Mouse (Mus musculus): Measurements from ENCODE around the gene St5. TPM values are rescaled to one million over a fixed set of nuclear protein-coding genes. Genes with fewer than 3 reads are reported as not detected.

The St5 gene
- total RNA-seq, 2 experiments from 2014 or later, result 49.0 to 53.9 TPM

- no peak for TF ChIP-seq CTCF (conservative IDR thresholded peaks at IDR 0.05)
- no peak overlapping the region for H3K27ac ChIP-seq
- DNase-seq (ENCODE audit: low spot score in 2 of 2), result no peak
- H3K4me3 ChIP-seq, result no peak overlapping the region
Measured at GRCm38 (mm10) chr7:109609565-109610345, 93.7 kb downstream of the St5 start.

GRCm38 (mm10) chr7:109608831-109609230 lies 94.6 kb downstream of the St5 start:
- no peak for DNase-seq (ENCODE audit: low spot score in 2 of 2)
- Histone ChIP-seq H3K27ac (no peak overlapping the region), H3K4me3 (no peak overlapping the region)
- TF ChIP-seq CTCF (conservative IDR thresholded peaks at IDR 0.05), result no peak

- DNase-seq (ENCODE audit: low spot score in 2 of 2), result no peak
- H3K4me3 ChIP-seq, result no peak overlapping the region
- no peak overlapping the region for H3K27ac ChIP-seq
- no peak for TF ChIP-seq CTCF (conservative IDR thresholded peaks at IDR 0.05)
Measured at GRCm38 (mm10) chr7:109606994-109607610, 96.3 kb downstream of the St5 start.

GRCm38 (mm10) chr7:109602562-109602961 lies 100.8 kb downstream of the St5 start:
- DNase-seq (ENCODE audit: low spot score in 2 of 2), result no peak
- H3K4me3 ChIP-seq, result no peak overlapping the region
- no peak overlapping the region for H3K27ac ChIP-seq
- TF ChIP-seq CTCF (conservative IDR thresholded peaks at IDR 0.05), result no peak

- no peak overlapping the region for H3K27ac ChIP-seq
- no peak overlapping the region for H3K4me3 ChIP-seq
- no peak for TF ChIP-seq CTCF (conservative IDR thresholded peaks at IDR 0.05)
- no peak for DNase-seq (ENCODE audit: low spot score in 2 of 2)
Measured at GRCm38 (mm10) chr7:109602022-109602421, 101.4 kb downstream of the St5 start.

GRCm38 (mm10) chr7:109600702-109601101 lies 102.7 kb downstream of the St5 start:
- no peak for TF ChIP-seq CTCF (conservative IDR thresholded peaks at IDR 0.05)
- Histone ChIP-seq H3K4me3 (no peak overlapping the region), H3K27ac (no peak overlapping the region)
- no peak for DNase-seq (ENCODE audit: low spot score in 2 of 2)

GRCm38 (mm10) chr7:109599998-109600397 lies 103.4 kb downstream of the St5 start:
- Histone ChIP-seq H3K27ac (no peak overlapping the region), H3K4me3 (no peak overlapping the region)
- TF ChIP-seq CTCF (conservative IDR thresholded peaks at IDR 0.05), result no peak
- DNase-seq (ENCODE audit: low spot score in 2 of 2), result no peak

GRCm38 (mm10) chr7:109594845-109595531 lies 108.4 kb downstream of the St5 start:
- Histone ChIP-seq H3K4me3 (no peak overlapping the region), H3K27ac (no peak overlapping the region)
- DNase-seq (ENCODE audit: low spot score in 2 of 2), result no peak
- TF ChIP-seq CTCF (conservative IDR thresholded peaks at IDR 0.05), result no peak

- Histone ChIP-seq H3K4me3 (no peak overlapping the region), H3K27ac (no peak overlapping the region)
- TF ChIP-seq CTCF (conservative IDR thresholded peaks at IDR 0.05), result no peak
- DNase-seq (ENCODE audit: low spot score in 2 of 2), result no peak
Measured at GRCm38 (mm10) chr7:109593992-109594391, 109.4 kb downstream of the St5 start.

- Histone ChIP-seq H3K27ac (no peak overlapping the region), H3K4me3 (no peak overlapping the region)
- DNase-seq (ENCODE audit: low spot score in 2 of 2), result no peak
- no peak for TF ChIP-seq CTCF (conservative IDR thresholded peaks at IDR 0.05)
Measured at GRCm38 (mm10) chr7:109592184-109592583, 111.2 kb downstream of the St5 start.

- no peak for DNase-seq (ENCODE audit: low spot score in 2 of 2)
- Histone ChIP-seq H3K4me3 (no peak overlapping the region), H3K27ac (no peak overlapping the region)
- TF ChIP-seq CTCF (conservative IDR thresholded peaks at IDR 0.05), result no peak
Measured at GRCm38 (mm10) chr7:109590576-109590975, 112.8 kb downstream of the St5 start.

GRCm38 (mm10) chr7:109588990-109589389 lies 114.4 kb downstream of the St5 start:
- Histone ChIP-seq H3K27ac (no peak overlapping the region), H3K4me3 (no peak overlapping the region)
- no peak for DNase-seq (ENCODE audit: low spot score in 2 of 2)
- TF ChIP-seq CTCF (conservative IDR thresholded peaks at IDR 0.05), result no peak

- DNase-seq (ENCODE audit: low spot score in 2 of 2), result no peak
- Histone ChIP-seq H3K4me3 (no peak overlapping the region), H3K27ac (no peak overlapping the region)
- no peak for TF ChIP-seq CTCF (conservative IDR thresholded peaks at IDR 0.05)
Measured at GRCm38 (mm10) chr7:109588145-109588544, 115.3 kb downstream of the St5 start.
